Mouse (Mus musculus) T-cell, adult 66 days (primary cell): ENCODE measurements around the gene Polm. TPM values are rescaled to one million over a fixed set of nuclear protein-coding genes. Genes with fewer than 3 reads are reported as not detected.

Experiments used
- total RNA-seq, 2 experiments: library from RNA; stranded (reverse); gene quantifications; 3 replicates in 1 of 2; 4 replicates in 1 of 2; pipeline ENCODE4 v1.2.4; 2023

Gene Polm
- 10 to 100 TPM; 45.5 to 48.2 TPM for total RNA-seq

DNA sequence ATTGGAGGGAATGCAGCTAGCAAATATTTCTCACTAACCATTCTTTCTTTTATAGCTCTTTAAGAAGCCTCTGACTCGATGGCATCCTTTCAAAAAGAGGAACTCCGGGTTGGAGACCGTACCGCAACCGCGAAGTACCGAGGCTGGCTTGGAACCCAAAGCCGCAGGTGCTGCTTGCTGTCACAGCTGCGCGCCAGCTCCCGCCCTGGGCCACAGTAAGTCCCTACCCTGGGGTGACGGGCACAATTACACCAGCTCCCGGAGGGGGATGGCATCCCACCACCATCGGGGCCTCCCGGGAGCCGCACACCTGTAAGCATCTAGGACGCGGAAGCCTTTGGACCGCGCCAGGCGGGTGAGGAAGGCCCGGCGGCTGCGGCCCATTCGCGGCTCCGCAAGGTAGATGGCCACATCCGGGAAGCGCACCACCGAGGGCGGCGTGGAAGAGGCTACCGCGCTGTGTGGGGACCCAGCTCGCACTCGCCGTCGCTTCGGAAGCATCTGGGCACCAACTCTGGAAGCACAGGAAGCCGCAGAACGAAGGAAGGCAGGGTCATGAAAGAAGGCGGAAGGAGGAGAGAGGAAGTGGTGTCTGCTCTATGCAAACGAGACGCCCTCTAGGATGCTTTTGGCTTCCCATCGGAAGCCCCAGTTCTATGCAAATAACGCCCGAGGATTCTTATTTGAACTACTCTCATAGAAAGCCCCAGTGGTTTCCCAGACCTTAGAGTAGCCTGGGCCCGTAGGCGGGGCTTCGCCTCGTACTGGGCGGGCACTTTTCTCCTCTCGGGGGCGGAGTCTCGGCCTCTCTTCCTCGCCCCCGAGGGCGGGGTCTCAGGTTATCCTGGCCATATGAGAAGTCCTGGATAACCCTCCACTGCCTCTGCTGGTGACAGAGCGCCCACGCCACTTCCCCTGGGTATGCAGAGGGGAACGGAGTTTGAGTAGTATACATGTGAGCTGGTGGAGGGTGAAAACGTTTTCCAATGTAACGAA, at the start of gene Polm:
Gene Polm (minus strand): TSS at position 766 of the 996 bp plus-strand sequence.

DNA sequence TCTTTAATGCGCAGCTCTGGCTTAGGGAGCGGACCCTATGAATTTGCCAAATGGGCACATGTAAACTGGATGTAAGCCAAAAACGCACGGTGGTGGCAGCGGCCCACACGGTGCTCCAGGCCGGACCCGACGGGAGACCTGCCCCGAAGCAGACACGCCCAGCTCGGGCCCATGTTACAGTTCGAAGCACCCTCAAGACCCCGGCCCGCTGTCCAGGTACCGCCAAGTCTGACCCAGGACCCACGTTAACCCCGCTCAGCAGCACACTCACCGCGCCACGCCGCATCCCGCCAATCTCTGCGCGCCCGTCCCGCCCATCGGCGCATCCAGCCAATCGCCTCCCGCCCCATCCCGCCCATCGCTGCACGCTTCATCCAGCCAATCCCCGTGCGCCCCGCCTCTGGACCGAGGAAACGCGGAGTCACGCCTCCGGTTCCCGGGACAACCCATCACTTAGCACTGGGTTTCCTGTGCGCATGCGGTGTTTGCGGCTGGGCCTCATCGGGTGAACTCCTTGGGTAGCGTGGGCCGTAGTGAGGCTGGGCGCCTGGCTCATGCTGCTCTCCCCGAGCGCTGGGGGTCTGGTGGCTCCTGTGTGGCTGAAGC, 40.2 kb upstream of the Polm start, which contains the start of gene Pold2:
Gene Pold2 (minus strand): TSS at position 372 of the 606 bp plus-strand sequence.

DNA sequence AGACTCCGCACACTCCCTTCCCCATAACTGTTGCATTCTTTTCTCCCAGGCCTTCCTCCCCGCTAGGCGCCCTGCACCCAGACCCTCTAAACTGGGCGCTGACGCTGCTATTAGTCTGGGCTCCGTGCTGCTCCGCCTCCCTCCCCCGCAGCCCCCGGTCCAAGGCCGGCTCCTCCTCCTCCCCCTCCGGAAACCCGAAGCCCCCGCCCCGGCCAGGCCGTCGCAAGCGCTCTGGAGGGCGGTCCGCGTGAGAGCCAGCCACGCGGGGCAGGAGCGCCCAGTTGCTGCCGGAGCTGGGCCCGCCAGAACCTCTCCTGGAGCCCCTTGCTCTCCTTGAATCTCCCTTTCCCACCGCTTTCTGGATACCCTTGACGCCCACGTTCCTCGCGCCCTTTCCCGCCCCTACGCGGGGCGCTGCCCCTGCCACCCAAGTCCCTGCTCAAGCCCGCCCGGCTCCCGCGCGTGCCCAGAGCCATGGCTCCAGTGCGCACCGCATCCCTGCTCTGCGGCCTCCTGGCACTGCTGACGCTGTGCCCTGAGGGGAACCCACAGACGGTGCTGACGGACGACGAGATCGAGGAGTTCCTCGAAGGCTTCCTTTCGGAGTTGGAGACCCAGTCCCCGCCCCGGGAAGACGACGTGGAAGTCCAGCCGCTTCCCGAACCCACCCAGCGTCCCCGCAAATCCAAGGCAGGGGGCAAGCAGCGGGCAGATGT, 24.0 kb upstream of the Polm start, which contains the start of gene Aebp1:
Gene Aebp1 (plus strand): TSS at position 270 of the 716 bp plus-strand sequence.

DNA sequence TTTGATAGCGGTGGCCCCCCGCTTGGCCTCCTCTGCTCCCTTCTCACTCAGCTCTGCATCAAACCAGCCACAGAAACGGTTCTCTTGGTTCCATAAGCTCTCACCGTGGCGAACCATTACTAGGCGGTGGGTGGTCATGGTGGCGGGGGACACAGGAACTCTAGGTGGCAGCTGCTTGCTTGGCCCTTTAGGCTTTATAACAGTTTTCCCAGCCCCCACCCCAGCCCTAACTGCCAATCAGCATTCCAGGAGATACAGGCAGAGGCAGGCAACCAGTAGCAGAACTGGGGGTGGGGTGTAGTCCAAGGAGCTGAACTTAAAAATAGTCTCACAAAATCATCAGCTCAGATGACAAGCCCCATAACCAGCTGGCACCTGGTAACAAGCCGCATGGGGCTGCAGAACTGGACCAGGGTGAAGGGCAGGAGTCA, 34.2 kb downstream of the Polm start, which contains the start of gene Pgam2:
Gene Pgam2 (minus strand): TSS at position 183 of the 431 bp plus-strand sequence.

DNA sequence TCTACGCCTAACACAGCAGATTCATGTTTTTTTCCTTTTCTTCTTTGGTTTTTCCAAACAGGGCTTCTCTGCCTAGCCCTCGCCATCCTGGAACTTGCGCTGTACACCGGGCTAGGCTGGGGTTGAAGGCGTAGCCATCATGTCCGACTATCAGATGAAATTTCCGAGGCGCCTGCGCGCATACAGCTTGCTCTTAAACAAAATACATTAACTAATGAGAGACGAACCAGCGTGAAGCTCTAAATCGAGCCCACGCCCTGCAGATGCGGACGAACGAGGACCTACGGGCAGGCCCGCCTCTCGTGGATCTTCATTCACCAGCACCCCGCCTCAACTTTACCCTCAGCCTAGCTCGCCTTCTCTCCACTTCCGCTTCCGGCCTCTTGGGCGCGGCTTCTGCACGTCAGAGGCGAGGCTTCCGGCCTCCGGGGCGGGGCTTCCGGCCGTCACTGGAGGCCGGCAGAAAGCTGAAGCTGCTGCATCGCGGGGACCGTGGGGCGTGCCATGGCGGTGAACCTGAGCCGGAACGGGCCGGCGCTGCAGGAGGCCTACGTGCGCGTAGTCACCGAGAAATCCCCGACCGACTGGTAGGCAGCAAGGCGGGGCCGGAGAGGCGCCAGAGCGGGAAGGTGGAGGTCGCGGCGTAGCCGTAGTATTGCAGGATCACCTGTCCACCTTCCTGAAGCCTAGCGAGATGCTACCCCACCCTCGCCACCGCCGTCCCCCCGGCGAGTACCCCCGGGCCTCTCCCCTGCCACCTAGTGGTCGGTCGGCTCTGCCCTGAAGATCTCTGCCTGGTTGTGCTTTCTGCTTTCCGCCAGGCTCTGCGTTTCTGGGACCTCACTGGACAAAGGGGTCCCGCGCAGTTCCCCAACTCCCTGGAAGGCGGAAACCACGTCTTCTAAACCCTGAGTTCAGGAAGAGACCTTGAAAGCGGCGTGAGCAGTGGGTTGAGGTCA, 49.5 kb downstream of the Polm start, which contains the start of gene Dbnl:
Gene Dbnl (plus strand): TSS at position 433 of the 959 bp plus-strand sequence.

Other genes with a start within 250 kb of the Polm start
- 10 to 100 TPM; 69.3 to 82.0 TPM for gene Mrps24, start 122.3 kb downstream of the Polm start, total RNA-seq
- gene Urgcp, start 75.6 kb downstream of the Polm start, total RNA-seq: 10 to 100 TPM; 34.1 to 36.1 TPM
- 100 to 1,000 TPM; 120 to 126 TPM for gene Dbnl, start 49.5 kb downstream of the Polm start, total RNA-seq
- not detected for gene Pgam2, start 34.3 kb downstream of the Polm start, total RNA-seq
- gene Aebp1, start 23.9 kb upstream of the Polm start, total RNA-seq: under 1 TPM; 0.44 to 0.83 TPM
- gene Pold2, start 40.3 kb upstream of the Polm start, total RNA-seq: 10 to 100 TPM; 68.3 to 69.3 TPM
- gene Myl7, start 60.8 kb upstream of the Polm start, total RNA-seq: not detected
- not detected for gene Gck, start 112.1 kb upstream of the Polm start, total RNA-seq
- gene Ykt6, start 117.7 kb upstream of the Polm start, total RNA-seq: 10 to 100 TPM; 62.6 to 72.1 TPM
- 10 to 100 TPM; 12.4 to 14.4 TPM for gene Camk2b, start 228.3 kb upstream of the Polm start, total RNA-seq